In genomic region chr12:25702176-25703022, GRCm38 (mm10) we compare ENCODE assay signal across 8 mouse cellular contexts.
DNase-seq lines count a peak whose midpoint lies in the region; ATAC-seq and TF ChIP-seq lines count a peak whose summit lies in the region.

No protein-coding gene starts in this region.

- H3K4me3 ChIP-seq in kidney, postnatal 0 days (replicated peaks; ENCODE audit: low read depth, low read length), result peak overlapping the region; percentile 17; the same call in 1 of the 2 replicates
- H3K4me3 ChIP-seq in forebrain, embryonic 14.5 days (ENCODE audit: low read depth, low read length), result peak overlapping the region; percentile 10; the same call in 1 of the 2 replicates
- peak overlapping the region; percentile 15 for H3K4me3 ChIP-seq in limb, embryonic 15.5 days

- H3K4me2 ChIP-seq in kidney, postnatal 0 days (ENCODE audit: low read length), result peak overlapping the region; percentile 52
- peak overlapping the region; percentile 47 for H3K4me2 ChIP-seq in forebrain, embryonic 14.5 days (ENCODE audit: low read length)
- peak overlapping the region; percentile 40 for H3K4me2 ChIP-seq in limb, embryonic 15.5 days

- ATAC-seq in kidney, postnatal 0 days (replicated peaks; ENCODE audit: low FRiP score, low read depth), result no peak
- ATAC-seq in forebrain, embryonic 14.5 days, result peak; percentile 80
- no peak for ATAC-seq in limb, embryonic 15.5 days (ENCODE audit: insufficient number of reproducible peaks, low FRiP score, low TSS enrichment, low read depth)

- no peaks in the 10 kb centered on the region for H3K36me3 ChIP-seq in kidney, postnatal 0 days (ENCODE audit: insufficient read depth, low read length)
- H3K36me3 ChIP-seq in forebrain, embryonic 14.5 days (ENCODE audit: control insufficient read depth, insufficient read depth, low read length), result no peaks in the 10 kb centered on the region
- no peaks in the 10 kb centered on the region for H3K36me3 ChIP-seq in limb, embryonic 15.5 days

- no peak overlapping the region for H3K27ac ChIP-seq in kidney, postnatal 0 days
- peak overlapping the region; percentile 2; the same call in 1 of the 2 replicates for H3K27ac ChIP-seq in forebrain, embryonic 14.5 days (ENCODE audit: low read depth, low read length)
- no peak overlapping the region for H3K27ac ChIP-seq in limb, embryonic 15.5 days

- no peaks in the 10 kb centered on the region for H3K9me3 ChIP-seq in kidney, postnatal 0 days (replicated peaks; ENCODE audit: low read length)
- no peaks in the 10 kb centered on the region for H3K9me3 ChIP-seq in forebrain, embryonic 14.5 days (replicated peaks; ENCODE audit: control insufficient read depth, low read length)
- no peaks in the 10 kb centered on the region for H3K9me3 ChIP-seq in limb, embryonic 15.5 days

- H3K27me3 ChIP-seq in kidney, postnatal 0 days (ENCODE audit: insufficient read depth, low read length), result no peaks in the 10 kb centered on the region
- no peaks in the 10 kb centered on the region for H3K27me3 ChIP-seq in forebrain, embryonic 14.5 days (replicated peaks; ENCODE audit: control insufficient read depth, insufficient read depth, low read length)
- H3K27me3 ChIP-seq in limb, embryonic 15.5 days, result no peaks in the 10 kb centered on the region

- peak; percentile 7 for DNase-seq in kidney, postnatal 0 days (ENCODE audit: low spot score)
- no peak for DNase-seq in kidney, postnatal 14 days
- peak; percentile 57 for DNase-seq in forebrain, embryonic 14.5 days (ENCODE audit: low spot score)
- peak; percentile 4 for DNase-seq in thymus, postnatal 10 days (ENCODE audit: low spot score in 2 of 2)
- no peak for DNase-seq in ovary, postnatal 10 days (ENCODE audit: low spot score)
- DNase-seq in layer of hippocampus, adult 9-11 months, result no peak
- no peak for DNase-seq in testis, postnatal 10 days (ENCODE audit: low spot score)

- 0 out of 2 replicates have a peak overlapping the region, but pooled peaks have one; percentile 18 for H3K9ac ChIP-seq in kidney, postnatal 0 days (ENCODE audit: low read depth, low read length)
- H3K9ac ChIP-seq in forebrain, embryonic 14.5 days (ENCODE audit: low read length), result peak overlapping the region; percentile 37; the same call in 1 of the 2 replicates
- H3K9ac ChIP-seq in limb, embryonic 15.5 days, result no peak overlapping the region

- no peak for TF ChIP-seq CTCF in kidney, postnatal 0 days (IDR thresholded peaks at IDR 0.05; ENCODE audit: low read depth)

- 20% methylated on average over 21 of the region's 21 CpGs for WGBS in kidney, postnatal 0 days
- WGBS in forebrain, embryonic 14.5 days, result 8% methylated on average over 21 of the region's 21 CpGs
- WGBS in limb, embryonic 15.5 days, result 13% methylated on average over 21 of the region's 21 CpGs

- no peaks in the 10 kb centered on the region for H3K4me1 ChIP-seq in kidney, postnatal 0 days (replicated peaks; ENCODE audit: insufficient read depth, low read length)
- H3K4me1 ChIP-seq in forebrain, embryonic 14.5 days (ENCODE audit: control insufficient read depth, insufficient read depth, low read length), result peaks cover 6% of the 10 kb centered on the region; the same call in 1 of the 2 replicates
- peaks cover 6% of the 10 kb centered on the region for H3K4me1 ChIP-seq in limb, embryonic 15.5 days

Comparison
In these comparisons a context has a peak if more than half of its experiments do, and no peak if none do; other contexts are left out.
1. DNase-seq: peak in kidney, postnatal 0 days (single experiment), forebrain, embryonic 14.5 days (single experiment) and thymus, postnatal 10 days (2 of 2); none in kidney, postnatal 14 days (single experiment), ovary, postnatal 10 days (single experiment), layer of hippocampus, adult 9-11 months (single experiment) and testis, postnatal 10 days (single experiment).
2. Peak in every context shown above with its lines, with median percentiles within 50 percentile points of each other: H3K4me2 ChIP-seq and H3K4me3 ChIP-seq.